Mouse (Mus musculus) megakaryocyte, embryonic 14.5 days (primary cell): ENCODE measurements around the gene Zdhhc14.

Experiments
- FLI1 ChIP-seq: IDR thresholded peaks from 2 replicates; pipeline ENCODE4 v1.6.1; 2012; ENCODE audit warnings: low read length, inconsistent platforms, mixed read lengths
- GATA1 ChIP-seq: IDR thresholded peaks from 3 replicates; pipeline ENCODE4 v1.6.1; 2012; ENCODE audit warnings: mixed read lengths, low read length, inconsistent platforms, borderline replicate concordance

DNA sequence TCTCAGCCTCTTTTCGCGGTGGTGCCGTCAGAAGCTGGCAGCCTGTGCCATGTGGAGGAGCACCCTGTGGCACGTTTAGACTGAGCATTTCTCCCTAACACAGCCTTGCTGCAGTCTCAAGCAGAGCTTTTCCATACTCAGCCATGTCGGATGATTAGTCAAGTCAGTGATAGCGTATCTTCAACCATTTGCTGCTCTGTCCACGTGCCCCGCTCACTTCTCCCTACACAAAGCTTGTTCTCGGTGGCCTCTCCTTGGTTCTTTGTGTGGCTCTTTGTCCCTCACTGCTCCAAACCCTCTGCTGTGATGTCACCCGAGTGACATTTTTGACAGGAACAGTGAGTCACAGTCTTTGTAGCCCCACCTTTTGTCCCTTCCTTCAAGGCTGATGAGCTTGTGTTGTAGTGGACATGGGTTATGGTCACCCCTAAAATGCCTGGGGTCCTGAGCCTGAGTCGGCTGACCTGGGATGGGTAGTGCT is 44.8 kb downstream of the Zdhhc14 start:
- TF ChIP-seq GATA1 (no peak), FLI1 (no peak)
